Mouse (Mus musculus) olfactory bulb, adult 2 months (tissue): ENCODE data around the gene Uts2.

Experiments
- CTCF ChIP-seq: fragments of 200-500 bp; IDR thresholded peaks from 2 replicates; pipeline ENCODE4 v1.5.1; 2012; ENCODE audit warnings: low read depth, mild to moderate bottlenecking, low read length, moderate library complexity; ENCODE audit not compliant: insufficient read depth
- POLR2A ChIP-seq: fragments of 200-500 bp; IDR thresholded peaks from 2 replicates; pipeline ENCODE4 v1.6.1; 2012; ENCODE audit warnings: mild to moderate bottlenecking, low read depth, low read length, moderate library complexity; ENCODE audit not compliant: insufficient read depth

- TF ChIP-seq POLR2A (no peak), CTCF (no peak)
Observed at GRCm38 (mm10) chr4:150956369-150957105, 40.4 kb upstream of the Uts2 start.
